Mouse (Mus musculus) erythroid progenitor cell, adult 5-6 weeks (primary cell): Measurements from ENCODE around the gene Rpl9. TPM values are rescaled to one million over a fixed set of nuclear protein-coding genes. Genes with fewer than 3 reads are reported as not detected.

ENCODE experiments used
- ATAC-seq: replicated peaks from 2 replicates; pipeline ENCODE4 v1.8.0; 2016; ENCODE audit warnings: moderate number of reproducible peaks, mild to moderate bottlenecking, moderate TSS enrichment, inconsistent platforms; ENCODE audit not compliant: poor library complexity, low FRiP score, severe bottlenecking
- total RNA-seq, 2 experiments: library from RNA; stranded (forward) in 1 of 2; stranded (reverse) in 1 of 2; fragments of 150-400 nt in 1 of 2; fragments of 186-747, 209-891 nt in 1 of 2; gene quantifications; 2 replicates each; pipeline versions ENCODE4 v1.2.3 to v1.2.4; 2015 to 2017; ENCODE audit warnings: low replicate concordance in 2 of 2

The Rpl9 gene
- total RNA-seq (2015; ENCODE audit: low replicate concordance): 812 and 916 TPM in 2 replicates
- 392 and 459 TPM in 2 replicates for total RNA-seq (2017; ENCODE audit: low replicate concordance)

DNA sequence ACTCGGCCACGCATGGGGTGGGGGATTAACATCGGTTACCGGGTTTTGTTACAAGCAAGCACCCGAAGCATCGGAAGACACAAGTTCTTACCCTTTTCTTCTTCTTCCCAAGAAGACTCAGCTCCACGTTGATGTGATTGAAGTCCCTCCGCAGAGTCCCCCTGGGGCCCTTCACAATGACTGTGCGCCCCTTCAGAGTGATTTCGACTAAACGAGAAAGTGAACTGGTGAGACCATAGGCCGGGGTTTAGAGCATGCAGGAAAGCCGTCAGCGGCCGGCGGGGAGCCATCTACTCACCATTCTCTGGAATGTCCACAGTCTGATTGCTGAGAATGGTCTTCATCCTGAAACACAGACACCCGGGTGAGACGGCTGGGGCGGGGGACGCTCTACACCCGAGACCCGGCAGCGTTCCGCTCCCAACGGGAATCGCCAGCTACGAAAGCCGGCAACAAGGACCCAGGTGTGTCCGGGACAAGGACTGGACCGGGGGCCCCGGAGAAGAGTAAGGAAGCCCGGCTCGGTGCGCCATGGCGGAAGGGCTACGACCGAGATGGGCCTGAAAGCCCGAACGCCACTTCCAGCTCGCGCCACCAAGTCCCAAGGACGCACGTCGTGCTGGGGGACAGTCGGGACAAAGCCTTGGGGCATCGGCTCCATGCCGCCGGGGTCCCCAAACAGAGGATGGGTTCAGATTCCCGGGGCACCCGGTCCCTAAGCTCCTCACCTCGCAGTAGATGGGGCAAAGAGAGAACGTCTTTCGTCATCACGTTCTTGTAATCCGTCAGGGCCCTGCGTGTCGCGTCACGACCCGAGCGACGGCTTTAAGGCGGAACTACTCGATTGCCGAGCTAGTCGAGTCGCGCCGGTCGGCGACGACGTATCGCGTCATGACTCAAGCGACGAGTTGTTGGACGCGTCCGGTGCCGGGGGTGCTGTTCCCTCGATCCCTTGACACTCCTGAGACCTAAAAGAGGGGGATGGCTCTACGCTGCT, at the start of gene Rpl9, which contains the start of gene Lias:
Rpl9 (minus strand) TSS at position 797 of the 997 bp plus-strand sequence.
Lias (plus strand) TSS at position 850 of the 997 bp plus-strand sequence.
- peak; percentile 98 for ATAC-seq

DNA sequence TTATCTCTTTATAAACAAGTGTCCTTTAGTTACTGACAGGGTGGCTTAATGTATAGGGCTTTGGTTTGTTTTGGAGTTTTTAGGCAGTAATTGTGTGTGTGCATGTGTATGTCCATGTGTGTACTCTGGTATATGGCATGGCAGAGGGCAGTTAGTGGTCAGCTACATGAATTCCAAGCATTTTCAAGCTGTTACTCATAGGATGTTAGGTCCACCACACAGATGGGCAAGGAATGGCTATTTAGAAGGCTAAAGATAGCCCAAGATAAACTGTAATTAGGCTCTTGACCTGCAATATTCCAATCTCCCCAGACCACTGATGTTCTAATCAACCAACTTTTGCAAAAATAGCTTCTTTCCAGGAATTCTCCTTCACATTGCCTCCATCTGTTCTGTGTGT, 46.8 kb upstream of the Rpl9 start:
- no peak for ATAC-seq

DNA sequence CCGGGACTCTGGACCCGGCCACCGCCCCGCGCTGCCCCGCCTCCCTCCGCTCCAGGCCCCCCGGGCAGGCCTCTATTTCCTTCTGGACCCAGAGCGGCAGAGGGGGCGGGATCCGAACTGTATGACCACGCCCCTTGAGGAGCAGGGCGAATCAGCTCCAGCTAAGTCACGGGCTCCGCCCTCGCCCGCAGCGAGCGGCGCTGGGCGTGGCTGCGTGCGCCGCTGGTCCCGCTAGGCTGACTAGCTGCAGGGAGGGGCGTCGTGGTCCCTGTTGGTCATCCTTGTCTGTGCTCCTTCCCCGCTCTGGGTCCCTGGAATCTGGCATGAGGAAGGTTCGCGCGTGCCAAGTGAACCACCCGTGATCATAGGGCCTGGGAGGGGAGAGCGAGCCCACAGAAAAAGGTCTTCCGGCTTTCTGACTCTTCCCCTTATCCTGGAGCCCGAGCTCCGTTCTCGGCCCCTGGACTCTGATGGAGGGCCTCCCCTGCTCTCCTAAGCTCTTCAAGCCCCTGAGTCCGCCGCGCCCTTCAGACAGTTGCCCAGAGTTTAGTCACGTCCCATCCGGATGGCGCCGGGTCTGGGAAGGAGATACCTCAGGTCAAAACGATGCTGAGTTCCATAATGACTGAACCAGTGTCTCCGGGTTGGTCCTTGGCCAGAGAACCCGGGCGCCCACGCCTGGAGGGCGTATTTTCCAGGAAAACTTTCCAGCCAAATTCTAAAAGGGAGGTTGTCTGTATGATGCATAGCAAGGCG, 44.7 kb upstream of the Rpl9 start, which contains the start of gene Ugdh:
Ugdh (minus strand) TSS at position 144 of the 756 bp plus-strand sequence.
- ATAC-seq: peak; percentile 98

DNA sequence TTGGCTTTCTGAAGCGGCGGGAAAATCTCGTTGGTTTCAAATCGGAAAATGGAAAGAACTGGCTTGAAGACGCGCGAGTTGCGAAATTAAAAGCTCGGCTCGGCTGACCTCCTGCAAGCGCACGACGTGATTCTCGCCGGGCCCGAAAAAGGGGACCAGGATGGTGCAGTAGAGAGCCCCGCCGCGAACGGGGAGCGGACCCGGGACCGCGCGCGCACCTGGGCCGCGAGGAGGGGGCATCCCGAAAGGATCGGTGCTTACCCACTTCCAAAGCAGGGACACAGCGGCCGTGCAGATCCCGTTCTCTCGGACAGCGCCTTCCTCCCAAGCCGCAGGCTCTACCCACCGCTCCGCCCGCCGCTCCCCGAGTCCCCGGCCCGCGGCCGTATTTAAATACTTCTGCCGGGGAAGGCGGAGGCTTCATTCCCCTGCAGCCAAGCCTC, 44.1 kb upstream of the Rpl9 start:
- ATAC-seq: no peak

DNA sequence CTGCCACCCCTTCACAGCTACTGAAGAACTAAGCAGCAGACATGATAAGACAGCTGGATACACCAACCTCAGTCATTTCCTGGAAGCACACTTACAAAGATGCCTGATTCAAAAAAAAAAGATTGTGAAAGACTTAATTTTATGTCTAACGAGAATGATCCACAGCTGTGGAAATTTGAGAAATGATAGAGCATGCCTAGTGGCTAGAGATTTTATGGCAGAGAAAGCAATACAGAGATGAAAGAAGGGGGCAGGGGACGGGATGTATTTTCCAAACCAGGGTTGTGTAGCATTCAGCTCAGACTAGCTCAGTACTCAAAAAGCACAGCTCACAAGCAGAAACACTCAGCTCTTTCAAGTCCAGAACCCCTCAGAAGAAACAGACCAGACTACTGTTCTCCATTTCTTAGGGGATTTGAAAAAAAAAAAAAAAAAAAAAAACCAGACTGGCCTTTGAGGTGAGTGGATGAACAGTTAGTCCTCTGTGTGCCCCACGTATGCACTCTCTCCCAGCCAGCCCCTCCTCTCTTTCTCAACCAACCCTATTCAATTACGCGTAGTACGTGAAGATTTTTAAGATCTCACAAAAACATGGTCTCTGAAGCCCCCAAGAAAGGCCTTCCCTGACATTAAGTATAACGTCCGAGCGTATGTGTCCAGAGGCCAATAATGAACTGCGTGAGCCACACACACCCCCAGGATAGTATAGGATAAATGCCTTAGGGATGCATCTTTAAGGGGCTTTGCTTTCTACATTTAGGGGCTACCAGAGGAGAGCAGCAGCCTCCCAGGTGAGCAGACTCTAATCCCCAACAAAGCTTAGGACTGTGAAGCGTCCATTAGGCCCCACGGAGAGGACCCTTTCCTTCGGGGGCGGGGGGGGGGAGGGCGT, 43.5 kb upstream of the Rpl9 start:
- no peak for ATAC-seq

DNA sequence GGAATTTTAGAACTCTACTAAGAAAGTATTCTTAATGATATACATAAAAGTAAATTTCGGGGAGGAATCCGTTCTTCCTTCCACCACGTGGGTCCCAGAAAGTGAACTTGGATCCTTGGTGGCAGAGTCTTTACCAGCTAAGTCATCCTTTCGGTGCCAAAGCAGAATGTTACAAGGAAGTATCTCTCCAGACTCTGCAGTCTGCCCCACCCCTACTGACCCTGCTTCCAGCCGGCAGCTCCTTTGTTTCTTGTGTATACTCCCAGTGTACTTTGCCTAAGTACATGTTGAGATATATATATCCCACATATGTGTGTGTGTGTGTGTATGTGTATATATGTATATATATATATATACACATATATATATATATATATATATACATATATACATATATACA, 38.2 kb upstream of the Rpl9 start:
- ATAC-seq: no peak

DNA sequence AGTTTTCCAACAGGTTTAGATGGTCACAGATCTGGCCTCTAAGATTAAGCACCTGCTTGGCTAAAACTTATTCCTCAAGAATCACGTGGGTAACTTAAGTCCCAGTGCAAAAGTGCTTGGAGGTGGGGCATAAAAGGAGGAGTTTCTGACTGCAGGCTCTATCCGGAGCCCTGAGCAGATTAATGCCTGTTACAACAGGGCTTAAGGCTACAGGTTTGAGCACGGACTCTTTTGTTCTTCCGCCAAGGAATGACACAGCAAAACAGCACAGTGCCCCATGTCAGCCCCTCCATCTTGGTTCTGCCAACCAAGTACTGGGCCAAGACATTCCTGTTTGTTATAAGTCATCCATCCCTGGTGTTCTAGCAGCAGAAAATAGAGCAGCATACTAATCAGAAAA, 37.1 kb upstream of the Rpl9 start:
- ATAC-seq: no peak

DNA sequence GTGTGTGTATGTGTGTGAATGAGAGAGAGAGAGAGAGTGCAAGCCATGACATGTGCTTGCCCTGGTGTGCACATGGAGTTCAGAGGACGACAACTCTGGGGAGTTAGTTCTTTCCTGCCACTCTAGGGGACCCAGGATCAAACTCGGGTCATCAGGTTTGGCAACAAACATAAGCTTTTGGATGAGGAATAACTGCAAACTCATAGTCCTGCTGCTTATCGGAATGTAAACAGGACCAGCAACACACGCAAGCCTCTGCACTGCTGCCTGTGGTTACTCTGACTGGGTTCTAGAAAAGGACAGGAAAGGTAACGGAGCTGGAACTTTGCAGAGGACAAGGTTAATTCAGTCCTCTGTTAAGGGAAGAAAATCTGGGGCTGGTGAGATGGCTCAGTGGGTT, 34.0 kb upstream of the Rpl9 start:
- ATAC-seq: no peak

DNA sequence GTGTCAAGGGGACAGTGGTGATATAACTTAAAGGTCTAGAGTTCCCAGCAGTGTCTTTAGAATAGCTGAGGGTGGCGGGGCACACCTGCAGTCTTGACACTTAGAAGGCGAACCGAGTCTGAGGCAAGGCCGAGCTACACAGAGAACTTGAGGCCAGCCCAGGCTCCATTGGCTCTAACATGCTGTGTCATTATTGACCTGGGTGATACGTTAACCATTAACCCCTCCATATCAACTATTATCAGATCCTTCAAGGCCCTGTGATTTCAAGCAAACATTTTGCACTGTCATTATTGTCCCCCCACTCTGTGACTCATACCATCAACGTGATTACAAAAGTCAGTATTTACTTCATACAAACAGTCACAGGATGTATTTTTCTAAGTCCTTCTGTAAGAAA, 33.0 kb upstream of the Rpl9 start:
- ATAC-seq: no peak

DNA sequence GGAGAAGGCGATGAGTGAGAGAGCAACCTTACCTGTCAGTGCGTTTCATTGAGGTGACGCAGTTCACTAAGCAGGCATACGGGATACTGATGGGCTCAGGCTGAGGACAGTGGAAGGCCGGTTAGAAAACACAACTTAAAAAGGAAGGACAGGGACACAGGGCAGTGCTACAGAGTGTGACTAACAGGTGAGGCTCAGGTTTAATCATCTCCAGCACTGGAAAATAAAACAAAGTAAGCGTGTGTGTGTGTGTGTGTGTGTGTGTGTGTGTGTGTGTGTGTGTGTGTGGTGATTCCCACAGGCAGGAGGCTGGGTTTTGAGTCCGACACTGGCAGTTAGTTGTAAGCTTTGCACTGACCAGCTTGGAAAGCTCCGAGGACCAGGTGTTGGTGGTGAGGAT, 31.6 kb upstream of the Rpl9 start:
- ATAC-seq: no peak

DNA sequence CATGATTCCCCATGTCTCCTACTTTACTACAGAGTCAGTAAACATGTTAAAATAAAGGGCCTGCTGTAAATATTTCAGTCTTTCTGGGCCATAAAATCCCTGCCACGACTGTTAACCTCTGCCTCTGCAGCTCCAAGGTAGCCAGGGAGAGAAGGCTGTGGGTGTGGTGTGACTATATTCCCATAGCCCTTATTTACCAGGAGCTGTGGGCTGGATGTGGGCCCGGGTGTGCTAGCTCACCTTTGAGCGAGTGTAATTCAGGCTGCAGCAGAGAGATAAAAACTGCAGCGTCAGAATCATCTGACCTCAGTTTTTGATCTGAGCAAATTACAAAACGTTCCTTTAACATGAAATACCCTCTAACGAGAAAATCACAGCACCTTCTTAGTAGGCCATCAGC, 29.6 kb upstream of the Rpl9 start:
- ATAC-seq: 0 out of 2 replicates have a peak, but pooled peaks have one; percentile 46

DNA sequence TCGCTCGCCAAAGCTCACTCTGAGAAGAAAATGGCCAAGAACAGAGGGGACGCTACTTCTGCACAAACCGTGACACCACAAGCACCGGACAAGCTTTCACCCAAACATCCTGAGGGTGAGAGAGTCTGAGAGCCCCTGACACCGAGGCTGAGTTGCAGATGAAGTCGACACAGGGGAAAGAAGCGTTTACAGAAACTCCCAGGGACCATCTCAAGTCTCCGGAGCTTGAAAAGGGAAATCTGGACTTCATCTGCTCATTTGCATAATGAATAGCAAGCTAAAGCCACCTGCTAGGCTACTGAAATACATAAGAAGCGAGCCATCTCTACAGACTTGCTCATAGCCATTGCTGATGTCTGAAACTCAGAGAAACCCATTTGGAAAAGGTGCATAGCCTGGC, 27.9 kb upstream of the Rpl9 start:
- ATAC-seq: no peak

DNA sequence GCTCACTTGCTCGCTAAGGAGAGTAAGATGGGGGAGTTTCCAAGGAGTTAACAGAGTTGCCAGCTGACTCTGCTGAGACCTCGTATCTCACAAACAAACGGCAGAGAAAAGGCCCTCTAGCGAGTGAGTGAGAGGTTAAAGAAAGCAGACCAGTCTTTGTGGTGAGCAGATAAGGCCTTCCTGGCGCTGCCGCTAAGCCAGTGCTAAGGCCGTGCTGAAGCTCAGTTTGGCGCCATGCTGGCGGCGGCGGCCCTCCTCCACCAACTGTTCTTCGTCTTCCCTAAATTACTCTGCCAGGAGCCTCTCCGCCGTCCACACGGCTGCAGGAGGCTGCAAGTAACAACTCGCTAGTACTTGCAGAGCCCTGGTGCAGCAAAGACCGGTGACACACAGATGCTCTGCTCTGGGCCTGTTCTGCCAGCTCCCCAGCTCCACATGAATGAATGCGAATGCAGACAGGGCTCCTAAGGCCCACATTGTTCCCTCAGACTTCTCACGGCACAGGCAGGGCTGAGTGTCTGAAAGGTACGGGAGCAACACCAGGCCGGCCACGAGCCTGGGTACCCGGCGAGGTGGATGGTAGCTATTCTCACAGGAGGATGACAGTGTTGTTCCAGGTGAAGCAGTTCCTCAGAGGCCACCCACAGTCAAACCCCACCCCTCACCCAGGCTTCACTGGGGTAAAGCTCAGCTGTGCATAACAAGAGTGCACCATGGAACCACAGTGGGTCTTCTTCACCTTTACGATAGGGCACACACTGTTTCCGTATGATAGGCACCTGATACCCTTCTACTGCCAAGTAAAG, 24.6 kb upstream of the Rpl9 start:
- peak; percentile 97 for ATAC-seq

DNA sequence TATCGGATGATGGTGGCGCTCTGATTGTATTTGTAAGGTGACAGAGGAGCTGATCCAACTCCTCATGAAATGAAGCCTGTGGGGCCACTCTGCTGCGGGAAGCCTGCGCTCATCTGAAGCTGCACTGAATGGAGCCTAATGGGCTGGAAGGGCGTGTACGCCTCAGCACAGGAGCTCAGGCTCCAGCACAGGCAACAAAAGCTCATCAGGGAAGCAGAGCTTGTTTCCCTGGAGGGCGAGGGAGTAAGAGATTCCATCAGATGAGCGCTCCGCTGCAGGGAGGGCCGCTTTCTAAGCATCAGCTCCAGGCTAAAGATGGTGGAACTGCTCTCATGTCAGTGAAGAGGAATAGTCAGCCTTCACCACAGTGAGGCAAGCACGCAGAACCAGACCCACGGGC, 16.7 kb upstream of the Rpl9 start:
- no peak for ATAC-seq

DNA sequence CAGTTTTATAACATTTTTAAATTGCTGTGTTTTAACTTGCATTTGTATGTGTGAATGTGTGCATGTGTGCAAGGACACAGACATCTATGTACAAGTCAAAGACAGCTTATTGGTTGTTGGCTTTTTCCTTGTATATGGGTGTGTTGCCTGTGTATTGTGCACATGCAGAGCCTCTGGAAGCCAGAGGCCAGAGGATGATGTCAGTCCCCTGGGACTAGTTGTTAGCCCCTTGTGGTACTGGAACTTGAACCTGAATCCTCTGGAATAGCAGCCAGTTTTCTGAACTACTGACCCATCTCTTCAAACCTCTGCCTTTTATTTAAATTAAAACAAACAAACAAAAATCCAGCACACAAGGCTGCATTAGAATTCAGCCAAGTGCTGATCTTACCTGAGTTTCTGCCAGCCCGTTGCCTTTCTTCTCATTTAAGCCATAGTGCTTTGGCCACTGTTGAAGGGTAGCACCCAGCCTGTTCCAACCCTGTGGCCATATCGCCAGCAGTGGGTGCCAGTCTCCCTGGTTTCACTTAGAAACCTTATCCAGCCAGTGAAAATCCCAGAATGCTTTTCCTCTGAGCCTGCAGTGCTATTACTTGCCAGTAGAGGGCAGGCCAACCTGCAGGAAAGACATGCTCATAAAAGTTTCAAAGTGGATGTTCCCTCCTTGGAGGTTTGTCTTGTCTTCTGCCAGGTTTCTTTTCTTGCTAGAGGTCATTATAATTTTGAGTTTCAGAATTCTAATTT, 10.2 kb upstream of the Rpl9 start:
- ATAC-seq: peak; percentile 89

DNA sequence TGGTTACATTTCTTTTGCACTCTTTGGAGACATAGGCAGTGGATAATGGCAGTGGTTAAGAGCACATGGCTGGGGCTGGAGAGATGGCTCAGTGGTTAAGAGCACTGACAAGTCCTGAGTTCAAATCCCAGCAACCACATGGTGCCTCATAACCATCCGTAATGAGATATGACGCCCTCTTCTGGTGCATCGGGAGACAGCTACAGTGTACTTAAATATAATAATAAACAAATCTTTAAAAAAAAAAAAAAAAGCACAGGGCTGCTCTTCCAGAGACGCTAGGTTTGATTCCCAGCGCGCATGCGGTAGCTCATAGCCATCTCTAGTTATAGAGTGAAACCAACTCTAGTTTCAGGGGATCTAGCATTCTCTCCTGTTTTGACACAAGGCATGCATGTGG, 3.2 kb upstream of the Rpl9 start:
- no peak for ATAC-seq

DNA sequence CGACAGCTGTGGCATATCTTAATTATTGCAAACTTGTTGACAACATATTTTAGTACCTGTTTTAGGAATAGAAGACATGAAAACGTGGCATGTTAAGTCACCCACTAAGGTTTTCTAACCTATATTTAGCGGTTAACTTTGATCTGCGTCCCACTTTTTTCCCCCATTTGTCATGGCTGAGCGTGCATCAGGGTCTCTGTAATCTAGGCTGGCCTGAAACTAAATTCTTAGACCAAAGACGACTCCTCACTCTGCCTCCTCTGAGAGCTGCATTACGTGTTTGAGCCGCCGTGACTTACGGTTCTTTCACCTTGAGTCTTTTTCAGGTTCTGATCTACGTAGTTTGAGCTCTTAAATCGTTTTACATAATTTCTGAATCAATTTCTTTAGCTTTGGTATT, 509 bp upstream of the Rpl9 start:
- ATAC-seq: peak; percentile 51; the same call in 1 of the 2 replicates
